Mouse (Mus musculus): ENCODE measurements at regions not wholly inside any gene's neighbourhood (a gene's known extent, or its start where the extent isn't known, plus 50 kb on each side); places are given as distances from the start of the nearest gene placed in this dataset.

GRCm38 (mm10) chr8:90495943-90496371 lies 147.8 kb upstream of the Tox3 start:
- H3K4me2 ChIP-seq (ENCODE audit: low read depth, low read length), result peak overlapping the region; percentile 53; the same call in 1 of the 2 replicates
- H3K4me3 ChIP-seq (ENCODE audit: low read length), result no peak overlapping the region
- H3K27ac ChIP-seq, result peak overlapping the region; percentile 69; the same call in 1 of the 2 replicates
- no peak overlapping the region for H3K9ac ChIP-seq (replicated peaks; ENCODE audit: low read length)
- H3K4me1 ChIP-seq (ENCODE audit: insufficient read depth, low read length), result peaks cover 29% of the 10 kb centered on the region
- DNase-seq (ENCODE audit: low spot score), result peak; percentile 39
- no peak for TF ChIP-seq CTCF (IDR thresholded peaks at IDR 0.05; ENCODE audit: low read depth)
- no peaks in the 10 kb centered on the region for H3K9me3 ChIP-seq (ENCODE audit: low read length)
- 8% methylated on average over 5 of the region's 5 CpGs for WGBS
- ATAC-seq, result peak; percentile 49
- no peaks in the 10 kb centered on the region for H3K27me3 ChIP-seq (ENCODE audit: insufficient read depth, low read length)
- no peaks in the 10 kb centered on the region for H3K36me3 ChIP-seq (ENCODE audit: insufficient read depth, low read length)

GRCm38 (mm10) chr8:90492521-90493225 lies 144.5 kb upstream of the Tox3 start:
- no peak overlapping the region for H3K27ac ChIP-seq
- H3K27me3 ChIP-seq (ENCODE audit: insufficient read depth, low read length), result no peaks in the 10 kb centered on the region
- ATAC-seq, result no peak
- DNase-seq (ENCODE audit: low spot score), result no peak
- H3K9ac ChIP-seq (replicated peaks; ENCODE audit: low read length), result no peak overlapping the region
- H3K9me3 ChIP-seq (ENCODE audit: low read length), result no peaks in the 10 kb centered on the region
- no peak for TF ChIP-seq CTCF (IDR thresholded peaks at IDR 0.05; ENCODE audit: low read depth)
- no peaks in the 10 kb centered on the region for H3K36me3 ChIP-seq (ENCODE audit: insufficient read depth, low read length)
- peaks cover 29% of the 10 kb centered on the region for H3K4me1 ChIP-seq (ENCODE audit: insufficient read depth, low read length)
- no peak overlapping the region for H3K4me2 ChIP-seq (ENCODE audit: low read depth, low read length)
- 47% methylated on average over 14 of the region's 14 CpGs for WGBS
- H3K4me3 ChIP-seq (ENCODE audit: low read length), result no peak overlapping the region

DNA sequence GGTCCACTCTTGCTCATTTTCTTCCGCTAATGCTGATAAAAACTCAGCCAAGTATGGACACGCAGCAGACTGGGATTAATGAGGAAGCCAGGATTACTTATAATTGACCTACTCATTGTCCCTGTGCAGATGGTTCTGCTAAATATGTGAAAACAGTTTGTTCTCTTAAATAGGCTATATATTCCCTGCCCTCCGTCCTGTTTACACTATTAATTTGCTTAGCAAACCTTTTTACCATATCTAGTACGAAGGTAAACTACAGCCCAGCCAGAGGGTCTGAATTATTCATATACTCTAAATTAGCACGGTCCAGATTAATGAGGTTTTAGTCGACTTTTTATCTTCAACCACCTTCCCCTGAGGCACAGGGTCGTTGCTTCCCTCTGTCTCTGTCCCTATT lies 143.5 kb upstream of the Tox3 start:
- 48% methylated on average over 7 of the region's 7 CpGs for WGBS
- H3K4me2 ChIP-seq (ENCODE audit: low read depth, low read length), result no peak overlapping the region
- TF ChIP-seq CTCF (IDR thresholded peaks at IDR 0.05; ENCODE audit: low read depth), result no peak
- peaks cover 27% of the 10 kb centered on the region for H3K4me1 ChIP-seq (ENCODE audit: insufficient read depth, low read length)
- no peak overlapping the region for H3K4me3 ChIP-seq (ENCODE audit: low read length)
- no peak overlapping the region for H3K27ac ChIP-seq
- no peaks in the 10 kb centered on the region for H3K27me3 ChIP-seq (ENCODE audit: insufficient read depth, low read length)
- no peaks in the 10 kb centered on the region for H3K9me3 ChIP-seq (ENCODE audit: low read length)
- DNase-seq (ENCODE audit: low spot score) (no peak), ATAC-seq (no peak)
- no peaks in the 10 kb centered on the region for H3K36me3 ChIP-seq (ENCODE audit: insufficient read depth, low read length)
- H3K9ac ChIP-seq (replicated peaks; ENCODE audit: low read length), result no peak overlapping the region

DNA sequence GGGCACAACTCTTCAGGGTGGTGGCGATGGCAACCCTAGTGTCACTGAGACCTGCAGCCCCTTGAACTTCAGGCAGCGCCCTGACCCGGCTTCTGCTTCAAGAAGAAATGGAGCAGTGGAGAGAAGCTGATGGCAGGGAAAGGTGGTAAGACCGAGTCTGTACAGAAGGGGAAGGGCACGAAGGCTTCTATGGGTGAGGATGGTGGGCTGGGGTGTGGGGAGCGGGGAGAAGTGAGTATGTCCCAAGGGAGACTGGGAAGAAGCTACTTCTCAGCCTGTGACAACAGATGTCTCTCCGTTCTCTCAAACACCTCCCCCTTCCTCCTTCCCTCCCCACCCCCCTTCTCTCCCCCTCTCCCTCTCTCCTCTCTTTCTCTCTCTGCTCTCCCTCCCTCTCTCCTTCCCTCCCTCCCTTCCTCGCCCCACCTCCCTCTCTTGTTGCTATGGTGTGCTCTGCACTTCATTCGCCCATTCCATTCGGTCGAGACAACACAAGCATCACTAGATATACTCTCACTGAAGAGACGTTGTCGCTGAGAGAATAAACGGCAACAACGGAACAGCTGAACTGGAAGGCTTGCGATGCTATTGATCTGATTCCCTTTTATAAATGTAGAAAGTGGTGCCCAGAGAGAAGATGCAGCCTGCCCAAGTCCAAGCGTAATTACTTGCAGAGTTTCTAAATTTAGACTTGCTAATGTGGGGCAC lies 142.7 kb upstream of the Tox3 start:
- Histone ChIP-seq H3K27me3 (ENCODE audit: insufficient read depth, low read length) (no peaks in the 10 kb centered on the region), H3K4me1 (ENCODE audit: insufficient read depth, low read length) (peaks cover 19% of the 10 kb centered on the region; the same call in 1 of the 2 replicates), H3K4me3 (ENCODE audit: low read length) (no peak overlapping the region), H3K4me2 (ENCODE audit: low read depth, low read length) (peak overlapping the region; percentile 22; the same call in 1 of the 2 replicates), H3K27ac (no peak overlapping the region), H3K36me3 (ENCODE audit: insufficient read depth, low read length) (no peaks in the 10 kb centered on the region), H3K9ac (replicated peaks; ENCODE audit: low read length) (no peak overlapping the region), H3K9me3 (ENCODE audit: low read length) (no peaks in the 10 kb centered on the region)
- ATAC-seq (no peak), DNase-seq (ENCODE audit: low spot score) (peak; percentile 49)
- TF ChIP-seq CTCF (IDR thresholded peaks at IDR 0.05; ENCODE audit: low read depth), result no peak
- 46% methylated on average over 17 of the region's 17 CpGs for WGBS

GRCm38 (mm10) chr8:90486556-90486955 lies 138.4 kb upstream of the Tox3 start:
- Histone ChIP-seq H3K27ac (no peak overlapping the region), H3K27me3 (ENCODE audit: insufficient read depth, low read length) (no peaks in the 10 kb centered on the region), H3K9ac (replicated peaks; ENCODE audit: low read length) (no peak overlapping the region), H3K4me1 (ENCODE audit: insufficient read depth, low read length) (0 out of 2 replicates have a peak, but pooled peaks cover 4% of the 10 kb centered on the region), H3K4me2 (ENCODE audit: low read depth, low read length) (no peak overlapping the region), H3K4me3 (ENCODE audit: low read length) (no peak overlapping the region), H3K9me3 (ENCODE audit: low read length) (no peaks in the 10 kb centered on the region), H3K36me3 (ENCODE audit: insufficient read depth, low read length) (no peaks in the 10 kb centered on the region)
- TF ChIP-seq CTCF (IDR thresholded peaks at IDR 0.05; ENCODE audit: low read depth), result no peak
- ATAC-seq (no peak), DNase-seq (ENCODE audit: low spot score) (no peak)
- 77% methylated on average over 3 of the region's 3 CpGs for WGBS

GRCm38 (mm10) chr8:90478149-90478548 lies 130.0 kb upstream of the Tox3 start:
- H3K27ac ChIP-seq, result no peak overlapping the region
- no peak overlapping the region for H3K9ac ChIP-seq (replicated peaks; ENCODE audit: low read length)
- H3K4me1 ChIP-seq (ENCODE audit: insufficient read depth, low read length), result no peaks in the 10 kb centered on the region
- no peaks in the 10 kb centered on the region for H3K36me3 ChIP-seq (ENCODE audit: insufficient read depth, low read length)
- DNase-seq (ENCODE audit: low spot score) (no peak), ATAC-seq (no peak)
- H3K4me2 ChIP-seq (ENCODE audit: low read depth, low read length), result no peak overlapping the region
- no peaks in the 10 kb centered on the region for H3K27me3 ChIP-seq (ENCODE audit: insufficient read depth, low read length)
- H3K9me3 ChIP-seq (ENCODE audit: low read length), result no peaks in the 10 kb centered on the region
- H3K4me3 ChIP-seq (ENCODE audit: low read length), result no peak overlapping the region
- no peak for TF ChIP-seq CTCF (IDR thresholded peaks at IDR 0.05; ENCODE audit: low read depth)
- WGBS, result 64% methylated on average over 4 of the region's 4 CpGs

DNA sequence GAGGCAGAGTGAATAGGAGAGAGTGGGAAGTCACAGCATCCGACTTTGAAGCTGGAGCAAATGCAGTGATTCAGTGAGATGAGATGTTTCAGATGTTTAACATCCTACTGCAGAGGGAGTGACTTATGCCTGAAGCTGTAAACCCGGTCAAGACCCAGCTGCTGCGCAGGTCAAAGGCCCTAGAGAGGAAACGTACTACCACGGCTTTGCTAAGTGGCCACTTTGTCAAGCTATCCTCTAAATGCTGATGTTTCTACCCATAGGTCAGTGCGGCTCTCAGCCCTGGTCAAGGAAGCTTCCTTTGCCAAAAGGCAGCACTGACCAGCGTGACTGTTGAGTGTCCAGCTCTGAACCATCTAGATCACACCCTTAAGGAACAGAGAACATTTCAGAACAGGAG lies 125.9 kb upstream of the Tox3 start:
- no peak overlapping the region for H3K4me2 ChIP-seq (ENCODE audit: low read depth, low read length)
- no peaks in the 10 kb centered on the region for H3K9me3 ChIP-seq (ENCODE audit: low read length)
- no peak overlapping the region for H3K9ac ChIP-seq (replicated peaks; ENCODE audit: low read length)
- DNase-seq (ENCODE audit: low spot score) (no peak), ATAC-seq (no peak)
- no peaks in the 10 kb centered on the region for H3K4me1 ChIP-seq (ENCODE audit: insufficient read depth, low read length)
- whole genome bisulfite sequencing, result 85% methylated on average over 7 of the region's 7 CpGs
- no peak for TF ChIP-seq CTCF (IDR thresholded peaks at IDR 0.05; ENCODE audit: low read depth)
- H3K4me3 ChIP-seq (ENCODE audit: low read length), result no peak overlapping the region
- H3K27me3 ChIP-seq (ENCODE audit: insufficient read depth, low read length), result no peaks in the 10 kb centered on the region
- no peaks in the 10 kb centered on the region for H3K36me3 ChIP-seq (ENCODE audit: insufficient read depth, low read length)
- no peak overlapping the region for H3K27ac ChIP-seq

Measured in hindbrain, postnatal 0 days (tissue).